Comparison of ENCODE assay signal across 8 mouse cellular contexts in the genomic region with DNA sequence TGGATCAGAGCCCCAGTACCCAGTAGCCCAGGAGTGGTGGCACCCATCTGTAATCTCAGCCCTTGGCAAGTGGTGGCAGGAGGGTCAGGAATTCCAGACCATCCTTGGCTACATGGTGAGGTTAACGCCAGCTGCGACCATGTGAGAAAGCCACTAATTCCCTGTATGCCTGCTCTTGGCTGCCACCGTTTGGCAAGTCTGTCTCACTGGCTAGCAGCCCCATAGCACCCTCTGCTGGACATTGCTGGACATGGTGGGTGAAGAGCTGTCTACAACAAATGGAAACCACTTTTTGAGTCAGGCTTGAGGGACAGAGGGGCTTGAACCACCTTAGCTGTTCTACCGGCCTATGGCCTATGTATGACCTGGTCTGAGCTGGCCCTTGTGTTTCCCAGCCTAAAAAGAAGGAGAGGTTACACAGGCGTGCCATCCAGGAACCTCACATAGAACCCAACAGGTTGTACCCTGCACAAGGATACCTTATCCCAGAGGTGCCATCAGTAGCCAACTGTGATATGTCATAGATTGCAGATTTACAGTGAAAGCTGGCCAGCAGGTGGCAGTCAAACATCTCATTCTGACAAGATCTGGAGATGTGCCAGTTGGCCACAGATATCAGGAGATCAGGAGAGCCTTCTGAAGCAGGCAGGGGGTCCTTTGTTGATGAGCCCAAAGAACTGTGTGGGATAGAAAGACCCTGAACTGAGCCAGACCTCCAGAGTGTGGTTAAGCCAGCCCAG. TPM values are rescaled to one million over a fixed set of nuclear protein-coding genes. Genes with fewer than 3 reads are reported as not detected.
A peak's percentile ranks its signal among the peaks of the same experiment; 100 is the strongest.
DNase-seq lines count a peak whose midpoint lies in the region; ATAC-seq and TF ChIP-seq lines count a peak whose summit lies in the region.

No protein-coding gene starts in this region.

- no peaks in the 10 kb centered on the region for H3K79me3 ChIP-seq in C2C12 (ENCODE audit: low read depth)

- no peak overlapping the region for H3ac ChIP-seq in C2C12 (ENCODE audit: control insufficient read depth, insufficient read length, low read depth)

- H3K36me3 ChIP-seq in C2C12 (ENCODE audit: control insufficient read depth, insufficient read depth) = no peaks in the 10 kb centered on the region
- H3K36me3 ChIP-seq in embryonic facial prominence, embryonic 14.5 days (ENCODE audit: control insufficient read depth, insufficient read depth, low read length) = no peaks in the 10 kb centered on the region
- H3K36me3 ChIP-seq in heart, embryonic 10.5 days = no peaks in the 10 kb centered on the region
- H3K36me3 ChIP-seq in liver, embryonic 13.5 days = no peaks in the 10 kb centered on the region
- no peaks in the 10 kb centered on the region for H3K36me3 ChIP-seq in neural tube, embryonic 11.5 days (ENCODE audit: control insufficient read depth, insufficient read depth, low read length)
- H3K36me3 ChIP-seq in stomach, embryonic 16.5 days (ENCODE audit: control insufficient read depth, insufficient read depth, low read length) = no peaks in the 10 kb centered on the region

- no peak overlapping the region for H3K27ac ChIP-seq in embryonic facial prominence, embryonic 14.5 days (replicated peaks; ENCODE audit: low read depth, low read length)
- 0 out of 2 replicates have a peak overlapping the region, but pooled peaks have one; percentile 9 for H3K27ac ChIP-seq in heart, embryonic 10.5 days
- H3K27ac ChIP-seq in liver, embryonic 13.5 days = no peak overlapping the region
- no peak overlapping the region for H3K27ac ChIP-seq in neural tube, embryonic 11.5 days (ENCODE audit: low read depth, low read length)
- no peak overlapping the region for H3K27ac ChIP-seq in stomach, embryonic 16.5 days (ENCODE audit: low read length)

- WGBS in embryonic facial prominence, embryonic 14.5 days = 7% methylated on average over 5 of the region's 5 CpGs
- WGBS in heart, embryonic 10.5 days = 5% methylated on average over 5 of the region's 5 CpGs
- 8% methylated on average over 5 of the region's 5 CpGs for WGBS in liver, embryonic 13.5 days (ENCODE audit: insufficient replicate concordance)
- WGBS in neural tube, embryonic 11.5 days = 3% methylated on average over 5 of the region's 5 CpGs
- WGBS in stomach, embryonic 16.5 days = 9% methylated on average over 5 of the region's 5 CpGs

- H3K9me3 ChIP-seq in embryonic facial prominence, embryonic 14.5 days (ENCODE audit: control insufficient read depth, low read length) = no peaks in the 10 kb centered on the region
- no peaks in the 10 kb centered on the region for H3K9me3 ChIP-seq in heart, embryonic 10.5 days
- H3K9me3 ChIP-seq in liver, embryonic 13.5 days (replicated peaks) = no peaks in the 10 kb centered on the region
- no peaks in the 10 kb centered on the region for H3K9me3 ChIP-seq in neural tube, embryonic 11.5 days (ENCODE audit: control insufficient read depth, low read length)
- H3K9me3 ChIP-seq in stomach, embryonic 16.5 days (replicated peaks; ENCODE audit: control insufficient read depth, low read length) = no peaks in the 10 kb centered on the region

- H3K9ac ChIP-seq in embryonic facial prominence, embryonic 14.5 days (ENCODE audit: low read depth, low read length) = no peak overlapping the region
- no peak overlapping the region for H3K9ac ChIP-seq in liver, embryonic 13.5 days
- H3K9ac ChIP-seq in neural tube, embryonic 11.5 days (ENCODE audit: low read length) = no peak overlapping the region
- H3K9ac ChIP-seq in stomach, embryonic 16.5 days (ENCODE audit: low read length) = no peak overlapping the region

- no peaks in the 10 kb centered on the region for H3K27me3 ChIP-seq in C2C12 (ENCODE audit: control insufficient read depth, insufficient read depth, insufficient read length)
- H3K27me3 ChIP-seq in embryonic facial prominence, embryonic 14.5 days (replicated peaks; ENCODE audit: control insufficient read depth, insufficient read depth, low read length) = no peaks in the 10 kb centered on the region
- H3K27me3 ChIP-seq in heart, embryonic 10.5 days (ENCODE audit: insufficient read depth, poor library complexity, severe bottlenecking) = peaks cover 38% of the 10 kb centered on the region
- H3K27me3 ChIP-seq in liver, embryonic 13.5 days = no peaks in the 10 kb centered on the region
- H3K27me3 ChIP-seq in neural tube, embryonic 11.5 days (ENCODE audit: control insufficient read depth, insufficient read depth, low read length) = no peaks in the 10 kb centered on the region
- no peaks in the 10 kb centered on the region for H3K27me3 ChIP-seq in stomach, embryonic 16.5 days (ENCODE audit: control insufficient read depth, insufficient read depth, low read length)

- H3K4me3 ChIP-seq in C2C12 (ENCODE audit: insufficient read depth, poor library complexity, severe bottlenecking) = no peak overlapping the region
- no peak overlapping the region for H3K4me3 ChIP-seq in embryonic facial prominence, embryonic 14.5 days (ENCODE audit: low read depth, low read length)
- H3K4me3 ChIP-seq in heart, embryonic 10.5 days = no peak overlapping the region
- H3K4me3 ChIP-seq in liver, embryonic 13.5 days (replicated peaks) = no peak overlapping the region
- H3K4me3 ChIP-seq in neural tube, embryonic 11.5 days (ENCODE audit: low read depth, low read length) = no peak overlapping the region
- no peak overlapping the region for H3K4me3 ChIP-seq in stomach, embryonic 16.5 days (replicated peaks; ENCODE audit: low read length)

- no peaks in the 10 kb centered on the region for H3K4me1 ChIP-seq in embryonic facial prominence, embryonic 14.5 days (ENCODE audit: control insufficient read depth, insufficient read depth, low read length)
- H3K4me1 ChIP-seq in heart, embryonic 10.5 days = peaks cover 12% of the 10 kb centered on the region; the same call in 1 of the 2 replicates
- H3K4me1 ChIP-seq in liver, embryonic 13.5 days (replicated peaks) = no peaks in the 10 kb centered on the region
- no peaks in the 10 kb centered on the region for H3K4me1 ChIP-seq in neural tube, embryonic 11.5 days (ENCODE audit: control insufficient read depth, insufficient read depth, low read length)
- no peaks in the 10 kb centered on the region for H3K4me1 ChIP-seq in stomach, embryonic 16.5 days (ENCODE audit: control insufficient read depth, insufficient read depth, low read length)

- H3K79me2 ChIP-seq in C2C12 (ENCODE audit: control insufficient read depth, insufficient read depth) = no peaks in the 10 kb centered on the region

- peak; percentile 84 to 90 for DNase-seq in adrenal gland, postnatal 4 days (ENCODE audit: low spot score in 2 of 2)
- DNase-seq in embryonic facial prominence, embryonic 14.5 days (ENCODE audit: low spot score) = peak; percentile 93
- peak; percentile 96 for DNase-seq in heart, embryonic 10.5 days (ENCODE audit: low spot score)
- peak; percentile 93 to 97 for DNase-seq in kidney, postnatal 25 days
- DNase-seq in liver, embryonic 13.5 days = peak; percentile 80
- peak; percentile 91 for DNase-seq in neural tube, embryonic 11.5 days (ENCODE audit: low spot score)

- H3K4me2 ChIP-seq in embryonic facial prominence, embryonic 14.5 days (ENCODE audit: low read depth, low read length) = no peak overlapping the region
- H3K4me2 ChIP-seq in liver, embryonic 13.5 days = no peak overlapping the region
- no peak overlapping the region for H3K4me2 ChIP-seq in neural tube, embryonic 11.5 days (ENCODE audit: low read depth)
- no peak overlapping the region for H3K4me2 ChIP-seq in stomach, embryonic 16.5 days (ENCODE audit: low read depth, low read length)

- ATAC-seq in embryonic facial prominence, embryonic 14.5 days (ENCODE audit: low read depth) = peak; percentile 24; the same call in 1 of the 2 replicates
- ATAC-seq in liver, embryonic 13.5 days (ENCODE audit: low read depth) = peak; percentile 47
- ATAC-seq in neural tube, embryonic 11.5 days (ENCODE audit: insufficient read depth, low FRiP score, low TSS enrichment) = no peak
- ATAC-seq in stomach, embryonic 16.5 days (ENCODE audit: insufficient read depth, low FRiP score) = peak; percentile 31; the same call in 1 of the 2 replicates

- TF ChIP-seq CTCF in C2C12 (IDR thresholded peaks at IDR 0.05; ENCODE audit: control insufficient read depth, insufficient read depth, insufficient read length) = peak; percentile 96

TF ChIP-seq in C2C12, 6 proteins besides CTCF, POLR2A, EP300 and RAD21:
- peak; percentile 24 for TF ChIP-seq MAX (IDR thresholded peaks at IDR 0.05)
- TF ChIP-seq MYOG (IDR thresholded peaks at IDR 0.05; ENCODE audit: control insufficient read depth, extremely low read depth, insufficient read length) = no peak

RNA-seq across cellular contexts. Expression of gene Fgd2, which starts 10.4 kb away (rescaled TPM):
- polyA plus RNA-seq in C2C12 (2012; fragmentation: generic; extraction: Trizol) = 0.19 TPM
- total RNA-seq in adrenal gland, postnatal 4 days (2021) = 1 to 10 TPM; 5.6 to 6.5 TPM
- polyA plus RNA-seq in embryonic facial prominence, embryonic 14.5 days (2014; fragmentation: Nextera tagmentation; extraction: Ambion mirVana) = 10.5 and 12.7 TPM in 2 replicates
- 2.2 and 3.8 TPM in 2 replicates for polyA plus RNA-seq in heart, embryonic 10.5 days (2016; fragmentation: Nextera tagmentation; extraction: Ambion mirVana)
- 4.5 and 5.0 TPM in 2 replicates for polyA plus RNA-seq in liver, embryonic 13.5 days (2015; fragmentation: Nextera tagmentation; extraction: Ambion mirVana)
- 2.8 and 3.5 TPM in 2 replicates for polyA plus RNA-seq in neural tube, embryonic 11.5 days (2014; fragmentation: Nextera tagmentation; extraction: Ambion mirVana)
- 12.1 and 13.1 TPM in 2 replicates for polyA plus RNA-seq in stomach, embryonic 16.5 days (2015; fragmentation: Nextera tagmentation; extraction: Ambion mirVana)

RNA-seq across cellular contexts. Expression of gene Mtch1, which starts 23.4 kb away (rescaled TPM):
- polyA plus RNA-seq in C2C12 (2012; fragmentation: generic; extraction: Trizol) = 464 TPM
- total RNA-seq in adrenal gland, postnatal 4 days (2021) = 100 to 1,000 TPM; 309 to 341 TPM
- polyA plus RNA-seq in embryonic facial prominence, embryonic 14.5 days (2014; fragmentation: Nextera tagmentation; extraction: Ambion mirVana) = 396 and 441 TPM in 2 replicates
- polyA plus RNA-seq in heart, embryonic 10.5 days (2016; fragmentation: Nextera tagmentation; extraction: Ambion mirVana) = 281 and 310 TPM in 2 replicates
- 55.2 and 64.0 TPM in 2 replicates for polyA plus RNA-seq in liver, embryonic 13.5 days (2015; fragmentation: Nextera tagmentation; extraction: Ambion mirVana)
- polyA plus RNA-seq in neural tube, embryonic 11.5 days (2014; fragmentation: Nextera tagmentation; extraction: Ambion mirVana) = 402 and 441 TPM in 2 replicates
- polyA plus RNA-seq in stomach, embryonic 16.5 days (2015; fragmentation: Nextera tagmentation; extraction: Ambion mirVana) = 91.7 and 102 TPM in 2 replicates

RNA-seq across cellular contexts. Expression of gene Pi16, which starts 53.7 kb away (rescaled TPM):
- polyA plus RNA-seq in C2C12 (2012; fragmentation: generic; extraction: Trizol) = 0.55 TPM
- total RNA-seq in adrenal gland, postnatal 4 days (2021) = 10 to 100 TPM; 11.3 to 13.3 TPM
- 1.8 and 3.0 TPM in 2 replicates for polyA plus RNA-seq in embryonic facial prominence, embryonic 14.5 days (2014; fragmentation: Nextera tagmentation; extraction: Ambion mirVana)
- polyA plus RNA-seq in heart, embryonic 10.5 days (2016; fragmentation: Nextera tagmentation; extraction: Ambion mirVana) = 1.9 and 2.6 TPM in 2 replicates
- polyA plus RNA-seq in liver, embryonic 13.5 days (2015; fragmentation: Nextera tagmentation; extraction: Ambion mirVana) = 0.30 and 0.32 TPM in 2 replicates
- polyA plus RNA-seq in neural tube, embryonic 11.5 days (2014; fragmentation: Nextera tagmentation; extraction: Ambion mirVana) = 0.23 and 0.36 TPM in 2 replicates
- polyA plus RNA-seq in stomach, embryonic 16.5 days (2015; fragmentation: Nextera tagmentation; extraction: Ambion mirVana) = 1.8 and 2.6 TPM in 2 replicates
